Comparison of ENCODE assay signal across 24 mouse cellular contexts in the genomic region with DNA sequence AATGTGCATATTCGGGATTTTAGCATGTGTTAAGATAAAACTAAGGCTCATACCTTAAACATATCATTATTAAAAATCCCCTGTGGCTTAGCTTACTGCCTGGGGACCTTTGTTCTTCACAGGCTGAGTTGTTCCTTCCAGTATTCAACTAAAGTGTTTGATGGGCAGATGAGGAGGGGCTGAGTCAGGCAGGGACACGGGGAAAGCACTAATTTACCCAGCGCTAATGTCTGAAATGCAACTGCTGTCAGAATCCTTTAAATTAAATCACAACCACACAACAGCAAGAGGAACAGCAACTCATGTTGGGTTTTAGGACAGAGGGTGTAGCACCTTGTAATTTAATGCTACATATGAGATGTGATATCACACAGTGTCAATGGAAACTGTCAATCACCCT.
DNase-seq lines count a peak whose midpoint lies in the region; ATAC-seq and TF ChIP-seq lines count a peak whose summit lies in the region.
"Had no signal": no experiment of that assay in that cellular context is flagged by ENCODE, and none has a peak within 500 bp of the region (broad histone marks: within the 10 kb centered on the region; RNA-seq: fewer than 3 reads in every experiment).

No protein-coding gene starts in this region.

- H3K4me1 ChIP-seq in forebrain, embryonic 12.5 days = peaks cover 7% of the 10 kb centered on the region; the same call in 1 of the 2 replicates
- H3K4me1 ChIP-seq in forebrain, embryonic 11.5 days (replicated peaks; ENCODE audit: control insufficient read depth, insufficient read depth, low read length) = no peaks in the 10 kb centered on the region
- no peaks in the 10 kb centered on the region for H3K4me1 ChIP-seq in midbrain, embryonic 11.5 days (ENCODE audit: control insufficient read depth, insufficient read depth, low read length)
- no peaks in the 10 kb centered on the region for H3K4me1 ChIP-seq in midbrain, postnatal 0 days (ENCODE audit: insufficient read depth, low read length)
- peaks cover 16% of the 10 kb centered on the region for H3K4me1 ChIP-seq in forebrain, embryonic 15.5 days
- H3K4me1 ChIP-seq in forebrain, postnatal 0 days (ENCODE audit: insufficient read depth) = no peaks in the 10 kb centered on the region
- H3K4me1 ChIP-seq: embryonic facial prominence, embryonic 12.5 days had no signal

- ATAC-seq in forebrain, embryonic 12.5 days (ENCODE audit: low FRiP score) = peak; percentile 70; the same call in 1 of the 2 replicates
- no peak for ATAC-seq in forebrain, embryonic 11.5 days (replicated peaks; ENCODE audit: low FRiP score)
- ATAC-seq in midbrain, embryonic 11.5 days (ENCODE audit: low FRiP score) = peak; percentile 27; the same call in 1 of the 2 replicates
- no peak for ATAC-seq in midbrain, postnatal 0 days (ENCODE audit: low FRiP score)
- ATAC-seq in forebrain, embryonic 15.5 days (replicated peaks) = peak; percentile 85
- ATAC-seq in forebrain, postnatal 0 days = peak; percentile 81
- ATAC-seq: activated CD4-positive, CD25-positive, alpha-beta regulatory T cell, adult 4 months; CD4-positive, CD25-positive, alpha-beta regulatory T cell, adult 4 months; Patski had no signal

- H3K27ac ChIP-seq in forebrain, embryonic 12.5 days = no peak overlapping the region
- H3K27ac ChIP-seq in forebrain, embryonic 11.5 days (ENCODE audit: low read depth, low read length) = no peak overlapping the region
- no peak overlapping the region for H3K27ac ChIP-seq in midbrain, embryonic 11.5 days (ENCODE audit: low read depth, low read length)
- no peak overlapping the region for H3K27ac ChIP-seq in midbrain, postnatal 0 days (ENCODE audit: low read depth, low read length)
- H3K27ac ChIP-seq in forebrain, embryonic 15.5 days (replicated peaks) = peak overlapping the region; percentile 57
- no peak overlapping the region for H3K27ac ChIP-seq in forebrain, postnatal 0 days (ENCODE audit: low read depth, low read length)
- H3K27ac ChIP-seq: embryonic facial prominence, embryonic 10.5 days; embryonic facial prominence, embryonic 12.5 days had no signal

- WGBS in forebrain, embryonic 12.5 days = 33% methylated on average over 3 of the region's 3 CpGs
- WGBS in forebrain, embryonic 11.5 days = 34% methylated on average over 3 of the region's 3 CpGs
- 56% methylated on average over 3 of the region's 3 CpGs for WGBS in midbrain, embryonic 11.5 days
- 32% methylated on average over 3 of the region's 3 CpGs for WGBS in midbrain, postnatal 0 days
- 18% methylated on average over 3 of the region's 3 CpGs for WGBS in forebrain, embryonic 15.5 days
- WGBS in forebrain, postnatal 0 days = 11% methylated on average over 3 of the region's 3 CpGs

- H3K4me2 ChIP-seq in forebrain, embryonic 12.5 days = no peak overlapping the region
- no peak overlapping the region for H3K4me2 ChIP-seq in forebrain, embryonic 11.5 days (ENCODE audit: low read depth, low read length, severe bottlenecking)
- H3K4me2 ChIP-seq in midbrain, embryonic 11.5 days = no peak overlapping the region
- H3K4me2 ChIP-seq in midbrain, postnatal 0 days (ENCODE audit: low read depth, low read length, poor library complexity, severe bottlenecking) = no peak overlapping the region
- no peak overlapping the region for H3K4me2 ChIP-seq in forebrain, embryonic 15.5 days (replicated peaks)
- H3K4me2 ChIP-seq in forebrain, postnatal 0 days (ENCODE audit: low read depth) = no peak overlapping the region
- H3K4me2 ChIP-seq: embryonic facial prominence, embryonic 12.5 days had no signal

- H3K4me3 ChIP-seq in forebrain, embryonic 12.5 days (replicated peaks) = no peak overlapping the region
- H3K4me3 ChIP-seq in forebrain, embryonic 11.5 days (ENCODE audit: low read depth, low read length) = no peak overlapping the region
- H3K4me3 ChIP-seq in midbrain, embryonic 11.5 days (ENCODE audit: low read depth, low read length) = no peak overlapping the region
- no peak overlapping the region for H3K4me3 ChIP-seq in midbrain, postnatal 0 days (ENCODE audit: low read depth, low read length)
- H3K4me3 ChIP-seq in forebrain, embryonic 15.5 days = no peak overlapping the region
- H3K4me3 ChIP-seq in forebrain, postnatal 0 days (ENCODE audit: low read depth, low read length) = no peak overlapping the region
- H3K4me3 ChIP-seq: embryonic facial prominence, embryonic 10.5 days; embryonic facial prominence, embryonic 12.5 days had no signal

- no peak for TF ChIP-seq CTCF in midbrain, postnatal 0 days (IDR thresholded peaks at IDR 0.05)
- TF ChIP-seq CTCF in forebrain, postnatal 0 days (IDR thresholded peaks at IDR 0.05; ENCODE audit: low read depth) = no peak

- H3K9me3 ChIP-seq in forebrain, embryonic 12.5 days = no peaks in the 10 kb centered on the region
- no peaks in the 10 kb centered on the region for H3K9me3 ChIP-seq in forebrain, embryonic 11.5 days (ENCODE audit: control insufficient read depth, low read length)
- H3K9me3 ChIP-seq in midbrain, embryonic 11.5 days (ENCODE audit: control insufficient read depth, low read length) = no peaks in the 10 kb centered on the region
- no peaks in the 10 kb centered on the region for H3K9me3 ChIP-seq in midbrain, postnatal 0 days (ENCODE audit: low read length)
- H3K9me3 ChIP-seq in forebrain, embryonic 15.5 days = no peaks in the 10 kb centered on the region
- H3K9me3 ChIP-seq in forebrain, postnatal 0 days (ENCODE audit: low read length) = no peaks in the 10 kb centered on the region
- H3K9me3 ChIP-seq: embryonic facial prominence, embryonic 10.5 days; embryonic facial prominence, embryonic 12.5 days had no signal

- DNase-seq in forebrain, embryonic 11.5 days (ENCODE audit: low spot score) = no peak
- no peak for DNase-seq in midbrain, embryonic 11.5 days (ENCODE audit: low spot score, missing footprints)
- no peak for DNase-seq in midbrain, postnatal 0 days (ENCODE audit: low spot score)
- DNase-seq in forebrain, postnatal 0 days = peak; percentile 9
- no peak for DNase-seq in kidney, adult 9 months
- no peak for DNase-seq in heart, postnatal 10 days
- DNase-seq: adrenal gland, adult 8-10 months; adrenal gland, postnatal 14 days; adrenal gland, postnatal 36 days; B cell, adult 2 months; cerebellum, adult 11 months; cerebellum, adult 18-20 months; cerebellum, adult 8-10 months; cerebellum, postnatal 10 days; cerebellum, postnatal 25 days had no signal

- no peaks in the 10 kb centered on the region for H3K27me3 ChIP-seq in forebrain, embryonic 12.5 days
- no peaks in the 10 kb centered on the region for H3K27me3 ChIP-seq in forebrain, embryonic 11.5 days (ENCODE audit: control insufficient read depth, insufficient read depth, low read length)
- no peaks in the 10 kb centered on the region for H3K27me3 ChIP-seq in midbrain, embryonic 11.5 days (ENCODE audit: control insufficient read depth, insufficient read depth, low read length)
- no peaks in the 10 kb centered on the region for H3K27me3 ChIP-seq in midbrain, postnatal 0 days (ENCODE audit: insufficient read depth, low read length)
- no peaks in the 10 kb centered on the region for H3K27me3 ChIP-seq in forebrain, embryonic 15.5 days
- H3K27me3 ChIP-seq in forebrain, postnatal 0 days (ENCODE audit: insufficient read depth, low read length) = no peaks in the 10 kb centered on the region
- H3K27me3 ChIP-seq: CH12.LX; embryonic facial prominence, embryonic 12.5 days; Patski had no signal

- intact Hi-C loops in heart, postnatal 10 days (cut with DNase I) = no loop called here

- no peak overlapping the region for H3K9ac ChIP-seq in forebrain, embryonic 12.5 days
- no peak overlapping the region for H3K9ac ChIP-seq in forebrain, embryonic 11.5 days (ENCODE audit: low read length)
- H3K9ac ChIP-seq in midbrain, embryonic 11.5 days (ENCODE audit: low read length) = no peak overlapping the region
- H3K9ac ChIP-seq in midbrain, postnatal 0 days (replicated peaks; ENCODE audit: low read length, poor library complexity, severe bottlenecking) = no peak overlapping the region
- no peak overlapping the region for H3K9ac ChIP-seq in forebrain, embryonic 15.5 days (replicated peaks)
- H3K9ac ChIP-seq in forebrain, postnatal 0 days = no peak overlapping the region
- H3K9ac ChIP-seq: embryonic facial prominence, embryonic 12.5 days had no signal

- H3K36me3 ChIP-seq in forebrain, embryonic 12.5 days (replicated peaks) = no peaks in the 10 kb centered on the region
- H3K36me3 ChIP-seq in forebrain, embryonic 11.5 days (ENCODE audit: control insufficient read depth, insufficient read depth, low read length) = no peaks in the 10 kb centered on the region
- H3K36me3 ChIP-seq in midbrain, embryonic 11.5 days (ENCODE audit: control insufficient read depth, insufficient read depth, low read length) = no peaks in the 10 kb centered on the region
- no peaks in the 10 kb centered on the region for H3K36me3 ChIP-seq in midbrain, postnatal 0 days (ENCODE audit: insufficient read depth, low read length)
- no peaks in the 10 kb centered on the region for H3K36me3 ChIP-seq in forebrain, embryonic 15.5 days
- no peaks in the 10 kb centered on the region for H3K36me3 ChIP-seq in forebrain, postnatal 0 days (ENCODE audit: insufficient read depth)
- H3K36me3 ChIP-seq: embryonic facial prominence, embryonic 10.5 days; embryonic facial prominence, embryonic 12.5 days; G1E had no signal

Comparison
In these comparisons a context has a peak if more than half of its experiments do, and no peak if none do; other contexts are left out.
1. ATAC-seq: peak in forebrain, embryonic 12.5 days (single experiment), midbrain, embryonic 11.5 days (single experiment), forebrain, embryonic 15.5 days (single experiment) and forebrain, postnatal 0 days (single experiment); none in forebrain, embryonic 11.5 days (single experiment) and midbrain, postnatal 0 days (single experiment).